Mouse (Mus musculus) myocyte (in vitro differentiated cells): ENCODE results near the gene Mesd.

Source experiments
- E2F4 ChIP-seq: IDR thresholded peaks from one replicate; pipeline ENCODE4 v1.6.1; 2011; ENCODE audit warnings: mild to moderate bottlenecking, control low read depth, moderate library complexity; ENCODE audit not compliant: insufficient read depth
- MAX ChIP-seq: IDR thresholded peaks from one replicate; pipeline ENCODE4 v1.6.1; 2011; ENCODE audit warnings: low read depth, mild to moderate bottlenecking, control low read depth
- MYOD1 ChIP-seq, 3 experiments: IDR thresholded peaks; one replicate each; pipeline ENCODE4 v1.6.1; 2011; ENCODE audit warnings: control low read depth in 2 of 3, low read depth in 2 of 3, mild to moderate bottlenecking in 2 of 3, moderate library complexity in 1 of 3; ENCODE audit not compliant: insufficient read length in 2 of 3, control insufficient read depth in 1 of 3
- MYOG ChIP-seq, 3 experiments: IDR thresholded peaks; one replicate each; pipeline ENCODE4 v1.6.1; 2011; ENCODE audit warnings: control low read depth in 2 of 3, low read depth in 2 of 3, mild to moderate bottlenecking in 2 of 3; ENCODE audit not compliant: insufficient read length in 2 of 3, control insufficient read depth in 1 of 3, insufficient read depth in 1 of 3
- POLR2A ChIP-seq: IDR thresholded peaks from one replicate; pipeline ENCODE4 v1.6.1; 2011; ENCODE audit warnings: low read depth, mild to moderate bottlenecking, control low read depth, moderate library complexity; ENCODE audit not compliant: insufficient read length
- POLR2AphosphoS2 ChIP-seq: IDR thresholded peaks from one replicate; pipeline ENCODE4 v1.6.1; 2011; ENCODE audit warnings: low read depth, control low read depth; ENCODE audit not compliant: insufficient read length
- REST ChIP-seq: IDR thresholded peaks from one replicate; pipeline ENCODE4 v1.6.1; 2011; ENCODE audit warnings: mild to moderate bottlenecking, control low read depth, moderate library complexity; ENCODE audit not compliant: insufficient read depth, insufficient read length
- SRF ChIP-seq: IDR thresholded peaks from one replicate; pipeline ENCODE4 v1.6.1; 2011; ENCODE audit warnings: low read depth; ENCODE audit not compliant: control insufficient read depth, insufficient read length
- TCF12 ChIP-seq: IDR thresholded peaks from one replicate; pipeline ENCODE4 v1.6.1; 2011; ENCODE audit warnings: mild to moderate bottlenecking, control low read depth; ENCODE audit not compliant: poor library complexity, insufficient read depth, severe bottlenecking
- TCF3 ChIP-seq: IDR thresholded peaks from one replicate; pipeline ENCODE4 v1.6.1; 2011; ENCODE audit warnings: low read depth, control low read depth; ENCODE audit not compliant: insufficient read length
- USF1 ChIP-seq: IDR thresholded peaks from one replicate; pipeline ENCODE4 v1.6.1; 2011; ENCODE audit warnings: low read depth, mild to moderate bottlenecking, control low read depth, moderate library complexity

DNA sequence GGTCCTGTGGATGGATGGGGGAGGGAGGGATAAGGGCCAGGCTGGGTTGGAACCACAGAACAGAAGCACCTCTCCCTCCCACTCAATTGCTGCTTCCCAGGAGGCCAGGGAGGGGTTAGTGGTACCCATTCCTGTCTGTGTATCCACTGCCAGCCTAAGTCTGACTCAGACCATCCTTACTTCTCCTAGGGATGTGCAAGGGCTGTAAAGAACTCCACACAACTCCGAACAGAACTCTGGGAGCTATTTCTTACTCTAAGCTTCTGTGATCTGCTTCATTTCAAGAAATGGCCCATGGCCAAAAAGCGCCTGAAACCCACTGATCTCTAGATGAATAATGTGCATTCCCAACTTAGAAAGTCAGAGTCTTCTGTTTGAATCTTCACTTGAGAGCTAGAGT, 55.9 kb downstream of the Mesd start:
- TF ChIP-seq USF1 (no peak), POLR2AphosphoS2 (no peak), POLR2A (no peak), SRF (no peak), MAX (no peak), TCF12 (no peak), MYOG (IDR thresholded peaks at IDR 0.05; ENCODE audit: control insufficient read depth in 1 of 3, insufficient read depth in 1 of 3, insufficient read length in 2 of 3, low read depth in 2 of 3) (no peak), E2F4 (no peak), TCF3 (no peak), REST (no peak), MYOD1 (IDR thresholded peaks at IDR 0.05; ENCODE audit: control insufficient read depth in 1 of 3, insufficient read length in 2 of 3, low read depth in 2 of 3) (no peak)
